Mouse (Mus musculus) liver, adult 2 months (tissue): Measurements from ENCODE around the gene Fndc7. TPM values are rescaled to one million over a fixed set of nuclear protein-coding genes. Genes with fewer than 3 reads are reported as not detected.

Source experiments
- DNase-seq: peaks from one replicate; pipeline ENCODE4 v3.0.0-alpha.2; 2011; ENCODE audit warnings: low read depth, low spot score; ENCODE audit errors: extremely low read depth
- H3K27ac ChIP-seq: fragments of 200-500 bp; replicated peaks from 2 replicates; pipeline ENCODE4 v1.5.1; 2012; ENCODE audit warnings: low read depth, mild to moderate bottlenecking, control low read depth, inconsistent platforms, low read length; ENCODE audit not compliant: insufficient read depth
- H3K27me3 ChIP-seq: fragments of 200-500 bp; 2 replicates; pipeline ENCODE4 v1.6.1; 2012; ENCODE audit warnings: mild to moderate bottlenecking, moderate library complexity, low read length, inconsistent platforms; ENCODE audit not compliant: control insufficient read depth, insufficient read depth
- H3K36me3 ChIP-seq: fragments of 200-500 bp; 2 replicates; pipeline ENCODE4 v1.6.1; 2012; ENCODE audit warnings: low read length, inconsistent platforms; ENCODE audit not compliant: control insufficient read depth, insufficient read depth
- H3K4me1 ChIP-seq: fragments of 200-500 bp; 2 replicates; pipeline ENCODE4 v1.6.1; 2011; ENCODE audit warnings: low read length; ENCODE audit not compliant: control insufficient read depth, insufficient read depth
- H3K4me3 ChIP-seq: fragments of 200-500 bp; 2 replicates; pipeline ENCODE4 v1.5.1; 2011; ENCODE audit warnings: low read depth, mild to moderate bottlenecking, control low read depth, low read length, moderate library complexity; ENCODE audit not compliant: insufficient read depth
- H3K79me2 ChIP-seq: fragments of 200-500 bp; 2 replicates; pipeline ENCODE4 v1.6.1; 2012; ENCODE audit warnings: inconsistent platforms, mild to moderate bottlenecking, low read length, moderate library complexity; ENCODE audit not compliant: control insufficient read depth, insufficient read depth
- H3K9ac ChIP-seq: fragments of 200-500 bp; 2 replicates; pipeline ENCODE4 v1.6.1; 2012; ENCODE audit warnings: low read depth, mild to moderate bottlenecking, control low read depth, inconsistent platforms, low read length
- CTCF ChIP-seq: fragments of 200-500 bp; IDR thresholded peaks from 2 replicates; pipeline ENCODE4 v1.5.1; 2011; ENCODE audit warnings: low read depth, low read length, control low read depth
- POLR2A ChIP-seq: fragments of 200-500 bp; IDR thresholded peaks from 2 replicates; pipeline ENCODE4 v1.6.1; 2011; ENCODE audit warnings: low read length, control low read depth; ENCODE audit not compliant: insufficient read depth; ENCODE audit errors: extremely low read depth
- WGBS: fragments of 180-500 bp; shearing (Covaris S2); methylation state at CpG from one replicate; pipeline ENCODE4 v1.1.7; 2018; 5-methylcytosine and 5-hydroxymethylcytosine counted together
- polyA plus RNA-seq: library from polyadenylated mRNA; depleted of rRNA; stranded (reverse); fragments of >200 nt; gene quantifications from 2 replicates; pipeline ENCODE4 v1.2.3, GENCODE M21; 2012
- total RNA-seq: library from RNA; depleted of rRNA; stranded (reverse); fragments of >200 nt; gene quantifications from 2 replicates; pipeline ENCODE4 v1.2.3, GENCODE M21; 2014

The Fndc7 gene
- total and polyA plus RNA-seq, 2 experiments = 0.09 TPM

DNA sequence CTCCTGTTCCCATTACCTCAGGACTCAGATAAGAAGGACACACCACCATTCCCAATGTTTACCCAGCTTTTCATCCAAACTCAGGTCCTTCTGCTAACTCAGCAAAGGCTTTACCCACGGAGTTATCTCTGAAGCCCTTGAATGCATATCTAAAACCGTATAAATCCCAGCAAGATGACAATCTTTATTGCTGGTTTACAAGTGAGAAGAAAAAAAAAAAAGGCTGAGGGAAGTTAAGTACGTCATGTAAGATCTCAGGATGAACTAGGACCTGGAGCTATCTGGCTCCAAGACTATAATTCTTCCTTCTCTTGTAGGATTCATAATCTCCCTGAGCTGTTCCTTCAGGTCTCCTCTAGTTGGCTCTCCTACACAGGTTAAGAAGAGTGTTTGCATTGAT lies 38.3 kb downstream of the Fndc7 start:
- Histone ChIP-seq H3K36me3 (no peaks in the 10 kb centered on the region), H3K4me3 (no peak overlapping the region), H3K79me2 (no peaks in the 10 kb centered on the region), H3K9ac (no peak overlapping the region), H3K27me3 (no peaks in the 10 kb centered on the region), H3K27ac (no peak overlapping the region), H3K4me1 (peaks cover 5% of the 10 kb centered on the region; the same call in 1 of the 2 replicates)
- WGBS = 65% methylated on average over 3 of the region's 3 CpGs
- TF ChIP-seq POLR2A (no peak), CTCF (no peak)
- no peak for DNase-seq

DNA sequence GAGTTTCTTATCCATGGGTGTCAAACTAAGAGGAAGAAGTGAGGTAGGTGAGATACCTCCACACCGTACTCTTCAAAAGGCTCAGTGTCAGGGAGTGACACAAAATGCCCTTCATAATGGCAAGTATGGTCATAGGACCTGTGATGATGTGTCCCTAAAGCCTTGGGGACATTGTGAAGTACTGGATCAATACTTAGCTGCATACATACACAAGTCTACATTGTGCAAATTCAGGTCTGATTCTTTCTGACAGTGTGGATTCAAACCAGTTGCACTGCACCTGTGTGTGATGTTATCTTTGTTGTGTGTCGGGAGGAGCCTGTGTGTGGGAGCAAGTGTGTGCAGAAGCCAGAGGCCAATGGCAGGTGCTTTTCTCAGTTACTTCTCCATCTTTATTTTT lies 38.7 kb downstream of the Fndc7 start:
- Histone ChIP-seq H3K4me3 (no peak overlapping the region), H3K27ac (no peak overlapping the region), H3K79me2 (no peaks in the 10 kb centered on the region), H3K9ac (no peak overlapping the region), H3K36me3 (no peaks in the 10 kb centered on the region), H3K27me3 (no peaks in the 10 kb centered on the region), H3K4me1 (peaks cover 5% of the 10 kb centered on the region; the same call in 1 of the 2 replicates)
- DNase-seq = no peak
- TF ChIP-seq CTCF = no peak
- TF ChIP-seq POLR2A = no peak
- WGBS = 86% methylated on average over 2 of the region's 2 CpGs

DNA sequence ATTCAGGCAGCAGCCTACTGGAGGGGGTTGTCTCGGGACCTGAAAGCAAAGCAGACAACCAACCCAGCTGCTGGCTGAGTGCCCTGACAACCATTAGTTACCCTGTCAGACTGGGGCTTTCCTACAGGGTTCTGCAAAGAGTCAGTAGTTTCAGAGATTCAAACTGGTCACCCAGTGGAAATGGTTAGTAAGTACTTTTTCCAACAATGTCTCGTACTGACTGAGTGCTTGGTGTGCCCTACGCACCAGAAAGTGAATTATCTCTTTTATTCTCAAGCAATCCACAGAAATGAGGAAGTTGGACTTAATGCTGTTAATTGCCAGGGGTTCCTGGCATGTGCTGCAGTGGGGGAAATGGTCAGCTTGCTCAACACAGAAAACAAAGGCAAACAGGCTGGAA lies 39.3 kb downstream of the Fndc7 start:
- DNase-seq = no peak
- H3K4me3 ChIP-seq = no peak overlapping the region
- WGBS = 57% methylated on average over 3 of the region's 3 CpGs

DNA sequence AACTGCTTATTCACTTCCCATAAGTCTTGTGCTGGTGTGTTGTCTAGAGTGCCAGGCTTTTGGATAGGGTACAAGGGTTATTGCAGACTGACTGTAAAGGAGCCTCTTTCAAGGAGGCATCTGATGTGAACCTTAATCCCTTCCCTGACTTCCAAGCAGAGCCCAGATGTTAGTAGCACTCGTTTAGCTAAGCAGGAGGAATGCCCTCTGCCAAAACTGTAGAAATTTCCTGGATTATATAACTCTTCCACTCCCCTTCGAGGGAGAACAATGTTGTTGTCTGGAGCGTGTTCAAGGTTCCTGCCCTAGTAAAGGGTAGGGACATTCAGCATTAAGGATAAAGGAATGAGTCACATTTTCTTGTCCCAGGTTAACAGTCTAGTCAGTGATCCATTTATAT lies 43.2 kb downstream of the Fndc7 start:
- Histone ChIP-seq H3K4me3 (no peak overlapping the region), H3K9ac (no peak overlapping the region), H3K27ac (no peak overlapping the region), H3K79me2 (no peaks in the 10 kb centered on the region), H3K27me3 (no peaks in the 10 kb centered on the region), H3K36me3 (no peaks in the 10 kb centered on the region), H3K4me1 (peaks cover 2% of the 10 kb centered on the region; the same call in 1 of the 2 replicates)
- 75% methylated on average over 3 of the region's 3 CpGs for WGBS
- DNase-seq = no peak
- no peak for TF ChIP-seq CTCF
- no peak for TF ChIP-seq POLR2A

More for the DNA sequence above, 39.3 kb downstream of the Fndc7 start:
- H3K4me1 ChIP-seq = peaks cover 2% of the 10 kb centered on the region; the same call in 1 of the 2 replicates
- TF ChIP-seq POLR2A = no peak
- TF ChIP-seq CTCF = no peak
- no peak overlapping the region for H3K9ac ChIP-seq
- H3K27ac ChIP-seq = no peak overlapping the region
- no peaks in the 10 kb centered on the region for H3K79me2 ChIP-seq
- no peaks in the 10 kb centered on the region for H3K27me3 ChIP-seq
- no peaks in the 10 kb centered on the region for H3K36me3 ChIP-seq

DNA sequence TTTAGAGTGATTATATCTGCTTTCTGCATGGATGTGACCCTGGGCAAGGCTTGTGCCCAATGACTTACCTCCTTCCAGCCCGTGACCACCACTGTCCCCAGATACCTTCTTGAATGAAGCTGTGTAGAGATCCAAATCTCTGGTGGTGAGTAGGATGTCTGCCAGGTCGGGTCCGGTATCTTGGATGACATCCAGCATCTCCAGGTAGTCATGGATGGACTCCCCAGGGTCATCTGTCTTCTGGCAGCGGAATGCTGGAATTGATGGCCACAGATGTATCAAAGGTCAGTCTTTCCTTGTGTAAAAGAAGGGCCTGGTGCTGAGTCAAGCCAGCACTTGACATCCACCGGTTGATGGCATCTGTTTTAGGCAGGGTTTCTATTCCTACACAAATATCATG lies 45.3 kb downstream of the Fndc7 start:
- H3K27me3 ChIP-seq = no peaks in the 10 kb centered on the region
- no peaks in the 10 kb centered on the region for H3K4me1 ChIP-seq
- H3K4me3 ChIP-seq = no peak overlapping the region
- no peaks in the 10 kb centered on the region for H3K36me3 ChIP-seq
- TF ChIP-seq CTCF (no peak), POLR2A (no peak)
- 78% methylated on average over 5 of the region's 5 CpGs for WGBS
- H3K9ac ChIP-seq = no peak overlapping the region
- DNase-seq = no peak
- no peak overlapping the region for H3K27ac ChIP-seq
- peaks cover 3% of the 10 kb centered on the region; the same call in 1 of the 2 replicates for H3K79me2 ChIP-seq

DNA sequence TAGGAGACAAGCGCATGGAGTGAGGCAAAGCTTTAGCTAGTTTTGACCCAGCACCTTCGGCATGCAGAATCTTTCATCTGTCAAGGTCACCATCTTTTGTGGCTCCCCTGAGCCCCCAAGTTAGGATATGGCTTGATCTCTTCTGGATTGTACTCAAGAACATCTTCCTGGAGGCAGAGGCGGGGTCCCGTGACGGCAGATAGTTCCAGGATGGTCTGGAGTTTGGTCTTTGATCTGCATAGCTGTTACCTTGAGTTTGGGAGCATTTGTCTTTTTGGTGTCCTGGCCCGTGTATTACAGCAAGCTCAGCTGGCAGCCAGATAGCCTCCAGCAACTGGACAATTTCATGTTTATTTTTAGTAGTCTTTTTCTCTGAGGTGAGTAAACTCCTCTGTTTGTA lies 45.8 kb downstream of the Fndc7 start:
- Histone ChIP-seq H3K36me3 (no peaks in the 10 kb centered on the region), H3K79me2 (peaks cover 3% of the 10 kb centered on the region; the same call in 1 of the 2 replicates), H3K4me1 (peaks cover 2% of the 10 kb centered on the region; the same call in 1 of the 2 replicates), H3K9ac (no peak overlapping the region), H3K27ac (no peak overlapping the region), H3K4me3 (no peak overlapping the region), H3K27me3 (no peaks in the 10 kb centered on the region)
- DNase-seq = no peak
- WGBS = 77% methylated on average over 6 of the region's 6 CpGs
- TF ChIP-seq POLR2A = no peak
